Mouse (Mus musculus) hindbrain, embryonic 11.5 days (tissue): ENCODE measurements around the gene Ablim1. TPM values are rescaled to one million over a fixed set of nuclear protein-coding genes. Genes with fewer than 3 reads are reported as not detected.

Experiments
- ATAC-seq: fragments of 200-750 bp; cut with Nextera tagmentation; 2 replicates; pipeline ENCODE4 v1.8.0; 2017; ENCODE audit warnings: mild to moderate bottlenecking, moderate TSS enrichment, moderate library complexity; ENCODE audit not compliant: low FRiP score
- DNase-seq: peaks from one replicate; pipeline ENCODE4 v3.0.0-alpha.2; 2015; ENCODE audit warnings: low spot score
- H3K27ac ChIP-seq: fragments of 300-500 bp; sonication (generic); 2 replicates; pipeline ENCODE4 v1.5.1; 2014; ENCODE audit warnings: mild to moderate bottlenecking, low read depth, low read length
- H3K27me3 ChIP-seq: fragments of 300-500 bp; sonication (generic); 2 replicates; pipeline ENCODE4 v1.6.1; 2014; ENCODE audit warnings: mild to moderate bottlenecking, low read length, moderate library complexity, mixed read lengths; ENCODE audit not compliant: control insufficient read depth, insufficient read depth
- H3K36me3 ChIP-seq: fragments of 300-500 bp; sonication (generic); 2 replicates; pipeline ENCODE4 v1.6.1; 2014; ENCODE audit warnings: mild to moderate bottlenecking, low read length, moderate library complexity, mixed read lengths; ENCODE audit not compliant: control insufficient read depth, insufficient read depth
- H3K4me1 ChIP-seq: fragments of 300-500 bp; sonication (generic); replicated peaks from 2 replicates; pipeline ENCODE4 v1.6.1; 2014; ENCODE audit warnings: low read length, mixed read lengths; ENCODE audit not compliant: control insufficient read depth, insufficient read depth
- H3K4me2 ChIP-seq: fragments of 300-500 bp; sonication (generic); replicated peaks from 2 replicates; pipeline ENCODE4 v1.6.1; 2014; ENCODE audit warnings: mild to moderate bottlenecking, low read depth, low read length
- H3K4me3 ChIP-seq: fragments of 300-500 bp; sonication (generic); 2 replicates; pipeline ENCODE4 v1.5.1; 2014; ENCODE audit warnings: low read depth, low read length
- H3K9ac ChIP-seq: fragments of 300-500 bp; sonication (generic); 2 replicates; pipeline ENCODE4 v1.6.1; 2014; ENCODE audit warnings: low read depth, low read length
- H3K9me3 ChIP-seq: fragments of 300-500 bp; sonication (generic); 2 replicates; pipeline ENCODE4 v1.6.1; 2016; ENCODE audit warnings: low read length; ENCODE audit not compliant: control insufficient read depth
- WGBS: fragments of 180-500 bp; shearing (Covaris S2); extraction: QIAGEN DNeasy Blood & Tissue Kit; methylation state at CpG from one replicate; pipeline ENCODE4 v1.1.7; 2014; 5-methylcytosine and 5-hydroxymethylcytosine counted together
- polyA plus RNA-seq: library from polyadenylated mRNA; unstranded; fragments of >200 nt; fragmentation: Nextera tagmentation; extraction: Ambion mirVana; gene quantifications from 2 replicates; pipeline ENCODE4 v1.2.1, GENCODE M21; 2014

Gene Ablim1
- polyA plus RNA-seq, 1 experiment from 2014 or later = 18.6 TPM

- H3K9ac ChIP-seq = no peak overlapping the region
- WGBS = 78% methylated on average over 6 of the region's 6 CpGs
- no peak overlapping the region for H3K27ac ChIP-seq
- no peaks in the 10 kb centered on the region for H3K36me3 ChIP-seq
- H3K9me3 ChIP-seq = no peaks in the 10 kb centered on the region
- H3K4me2 ChIP-seq = no peak overlapping the region
- no peak for DNase-seq
- no peak overlapping the region for H3K4me3 ChIP-seq
- H3K4me1 ChIP-seq = 0 out of 2 replicates have a peak, but pooled peaks cover 4% of the 10 kb centered on the region
- no peaks in the 10 kb centered on the region for H3K27me3 ChIP-seq
- ATAC-seq = no peak
Observed at GRCm38 (mm10) chr19:57269791-57270190, 44.9 kb downstream of the Ablim1 start.

- no peaks in the 10 kb centered on the region for H3K9me3 ChIP-seq
- WGBS = 78% methylated on average over 5 of the region's 5 CpGs
- H3K9ac ChIP-seq = no peak overlapping the region
- H3K36me3 ChIP-seq = no peaks in the 10 kb centered on the region
- no peaks in the 10 kb centered on the region for H3K27me3 ChIP-seq
- H3K4me2 ChIP-seq = no peak overlapping the region
- DNase-seq (no peak), ATAC-seq (no peak)
- H3K4me3 ChIP-seq = no peak overlapping the region
- H3K4me1 ChIP-seq = no peaks in the 10 kb centered on the region
- no peak overlapping the region for H3K27ac ChIP-seq
Observed at GRCm38 (mm10) chr19:57267531-57267930, 47.2 kb downstream of the Ablim1 start.

DNA sequence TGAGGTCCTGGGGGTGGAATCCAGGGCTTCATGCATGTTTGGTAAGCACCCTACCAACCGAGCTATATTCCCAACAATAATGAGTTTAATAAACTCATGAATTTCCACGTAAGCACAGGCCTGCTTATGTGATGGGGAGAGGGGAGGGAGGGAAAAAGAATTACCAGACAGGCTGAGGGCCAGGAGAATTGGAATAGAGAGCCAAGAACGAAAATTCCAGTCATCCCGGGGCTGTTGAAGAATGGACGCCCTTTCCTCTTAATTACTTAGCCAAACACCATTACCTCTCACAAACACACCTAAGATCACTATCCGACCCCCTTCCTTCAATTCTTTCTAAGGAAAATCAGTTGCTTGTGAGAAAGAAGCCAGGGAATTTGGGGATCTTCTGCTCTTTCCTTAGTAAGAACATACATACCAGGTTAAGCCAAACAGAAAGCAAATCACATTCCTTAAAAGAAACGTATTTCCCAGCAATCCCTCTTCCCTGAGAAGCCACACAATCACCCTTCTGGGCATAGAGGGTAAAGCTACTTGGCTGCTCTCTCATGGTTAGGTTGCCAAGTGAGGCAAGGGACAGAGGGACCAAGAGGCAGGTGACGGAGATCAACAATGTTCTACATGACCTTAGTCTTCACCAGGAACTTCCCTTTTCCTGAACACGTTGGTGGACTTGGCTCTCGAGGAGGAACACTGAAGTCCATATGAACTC lies 48.2 kb downstream of the Ablim1 start:
- DNase-seq (no peak), ATAC-seq (no peak)
- no peak overlapping the region for H3K4me2 ChIP-seq
- no peaks in the 10 kb centered on the region for H3K27me3 ChIP-seq
- no peak overlapping the region for H3K4me3 ChIP-seq
- no peaks in the 10 kb centered on the region for H3K36me3 ChIP-seq
- H3K27ac ChIP-seq = no peak overlapping the region
- H3K4me1 ChIP-seq = no peaks in the 10 kb centered on the region
- no peak overlapping the region for H3K9ac ChIP-seq
- WGBS = 86% methylated on average over 10 of the region's 10 CpGs
- H3K9me3 ChIP-seq = no peaks in the 10 kb centered on the region

DNA sequence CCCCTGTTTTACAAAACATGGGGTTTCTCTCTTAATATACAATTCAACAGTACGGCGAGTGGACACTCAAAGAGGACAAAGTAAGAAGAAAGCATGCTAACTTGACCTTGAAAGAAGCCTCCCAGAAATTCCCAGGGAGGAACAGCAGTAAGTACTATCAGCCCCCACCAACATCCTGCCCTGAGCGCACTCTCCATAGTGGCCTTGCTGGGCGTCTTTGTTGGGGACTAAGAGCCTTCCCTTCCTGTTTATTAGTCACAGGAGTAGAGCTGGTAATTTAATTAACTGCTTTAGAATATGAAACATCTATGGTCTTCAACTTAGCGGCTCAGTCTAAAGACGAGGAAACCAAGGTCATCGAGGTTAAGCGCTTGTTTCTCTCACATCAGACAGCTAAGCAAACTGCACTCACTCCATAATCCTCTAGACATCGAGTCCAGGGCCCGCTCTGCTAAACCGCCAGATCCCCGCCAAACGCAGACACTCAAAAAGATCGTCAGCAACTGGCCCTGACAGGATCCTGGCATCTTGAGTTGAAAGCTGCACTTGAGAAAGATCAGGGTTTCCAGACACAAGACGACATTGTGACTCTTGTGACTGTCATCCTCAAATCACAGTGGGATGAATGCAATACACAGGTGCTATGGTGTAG lies 50.3 kb downstream of the Ablim1 start:
- H3K9ac ChIP-seq = no peak overlapping the region
- no peaks in the 10 kb centered on the region for H3K9me3 ChIP-seq
- ATAC-seq = no peak
- no peak overlapping the region for H3K4me3 ChIP-seq
- WGBS = 65% methylated on average over 15 of the region's 15 CpGs
- DNase-seq = no peak
- H3K27ac ChIP-seq = no peak overlapping the region
- no peak overlapping the region for H3K4me2 ChIP-seq
- no peaks in the 10 kb centered on the region for H3K27me3 ChIP-seq
- H3K36me3 ChIP-seq = no peaks in the 10 kb centered on the region
- no peaks in the 10 kb centered on the region for H3K4me1 ChIP-seq

GRCm38 (mm10) chr19:57257801-57258200 lies 56.9 kb downstream of the Ablim1 start:
- 93% methylated on average over 12 of the region's 12 CpGs for WGBS
- Histone ChIP-seq H3K4me2 (no peak overlapping the region), H3K27ac (no peak overlapping the region)

GRCm38 (mm10) chr19:57256666-57257065 lies 58.1 kb downstream of the Ablim1 start:
- H3K36me3 ChIP-seq = no peaks in the 10 kb centered on the region
- H3K27me3 ChIP-seq = no peaks in the 10 kb centered on the region
- DNase-seq (no peak), ATAC-seq (no peak)
- H3K4me1 ChIP-seq = no peaks in the 10 kb centered on the region
- H3K9me3 ChIP-seq = no peaks in the 10 kb centered on the region
- H3K4me2 ChIP-seq = no peak overlapping the region
- WGBS = 64% methylated on average over 9 of the region's 9 CpGs
- H3K27ac ChIP-seq = no peak overlapping the region
- no peak overlapping the region for H3K9ac ChIP-seq
- no peak overlapping the region for H3K4me3 ChIP-seq

More at GRCm38 (mm10) chr19:57257801-57258200, 56.9 kb downstream of the Ablim1 start:
- H3K9me3 ChIP-seq = no peaks in the 10 kb centered on the region
- no peaks in the 10 kb centered on the region for H3K36me3 ChIP-seq
- no peak overlapping the region for H3K4me3 ChIP-seq
- no peaks in the 10 kb centered on the region for H3K27me3 ChIP-seq
- ATAC-seq = no peak
- no peak overlapping the region for H3K9ac ChIP-seq
- DNase-seq = no peak
- no peaks in the 10 kb centered on the region for H3K4me1 ChIP-seq

DNA sequence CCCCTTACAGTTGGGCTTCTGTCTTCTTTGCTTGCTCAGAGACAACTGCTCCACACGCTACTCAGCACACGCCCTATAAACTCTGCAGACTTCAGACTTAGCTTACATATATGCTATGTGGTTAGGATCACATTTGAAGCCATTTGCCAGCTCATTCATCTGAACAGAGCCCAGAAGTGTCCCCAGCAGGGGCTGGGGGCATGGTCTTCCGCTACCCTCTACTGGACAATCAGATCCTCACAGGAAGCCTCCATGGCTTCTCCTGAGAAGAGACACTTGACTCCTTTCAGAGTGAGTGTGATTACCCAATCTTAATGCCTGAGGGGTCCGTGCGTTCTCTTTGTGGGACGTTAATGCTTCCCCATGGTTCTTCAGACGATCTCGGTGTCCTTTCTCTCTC lies 59.6 kb downstream of the Ablim1 start:
- H3K4me1 ChIP-seq = no peaks in the 10 kb centered on the region
- H3K27me3 ChIP-seq = no peaks in the 10 kb centered on the region
- WGBS = 93% methylated on average over 8 of the region's 8 CpGs
- no peak for DNase-seq
- H3K4me3 ChIP-seq = no peak overlapping the region
- H3K9me3 ChIP-seq = no peaks in the 10 kb centered on the region
- no peak for ATAC-seq
- no peak overlapping the region for H3K4me2 ChIP-seq
- H3K36me3 ChIP-seq = no peaks in the 10 kb centered on the region
- no peak overlapping the region for H3K9ac ChIP-seq
- H3K27ac ChIP-seq = no peak overlapping the region

- Histone ChIP-seq H3K4me3 (no peak overlapping the region), H3K27ac (no peak overlapping the region), H3K4me1 (no peaks in the 10 kb centered on the region), H3K9me3 (no peaks in the 10 kb centered on the region), H3K27me3 (no peaks in the 10 kb centered on the region), H3K36me3 (no peaks in the 10 kb centered on the region), H3K9ac (no peak overlapping the region), H3K4me2 (no peak overlapping the region)
- ATAC-seq = no peak
- no peak for DNase-seq
- 75% methylated on average over 9 of the region's 9 CpGs for WGBS
Observed at GRCm38 (mm10) chr19:57252692-57253448, 61.8 kb downstream of the Ablim1 start.
